Mouse (Mus musculus) c-Kit-positive CD71-positive TER-119-negative erythroid progenitor cells, embryonic 14.5 days (primary cell): Measurements from ENCODE around the gene Ntsr1.

ENCODE experiments used
- DNase-seq: peaks from one replicate; pipeline ENCODE4 v3.0.0-alpha.2; 2013; ENCODE audit warnings: low read depth

The Ntsr1 gene

GRCm38 (mm10) chr2:180499741-180500140 is at the start of gene Ntsr1:
TSS of gene Ntsr1 (plus strand) at chr2:180499976.
- no peak for DNase-seq

- DNase-seq: no peak
Observed at GRCm38 (mm10) chr2:180450529-180450928, 49.2 kb upstream of the Ntsr1 start.

GRCm38 (mm10) chr2:180455723-180456698 is 43.8 kb upstream of the Ntsr1 start, which contains the start of gene Slco4a1:
TSS of gene Slco4a1 (plus strand) at chr2:180456245.
- peak; percentile 66 for DNase-seq

GRCm38 (mm10) chr2:180456705-180457104 is 43.1 kb upstream of the Ntsr1 start:
- no peak for DNase-seq

- no peak for DNase-seq
Observed at GRCm38 (mm10) chr2:180457680-180458079, 42.1 kb upstream of the Ntsr1 start.

GRCm38 (mm10) chr2:180459437-180459836 is 40.3 kb upstream of the Ntsr1 start:
- DNase-seq: no peak

- DNase-seq: no peak
Observed at GRCm38 (mm10) chr2:180460801-180461200, 39.0 kb upstream of the Ntsr1 start.

- DNase-seq: no peak
Observed at GRCm38 (mm10) chr2:180462593-180462992, 37.2 kb upstream of the Ntsr1 start.

GRCm38 (mm10) chr2:180466505-180466904 is 33.3 kb upstream of the Ntsr1 start:
- DNase-seq: no peak

- DNase-seq: no peak
Observed at GRCm38 (mm10) chr2:180468871-180469270, 30.9 kb upstream of the Ntsr1 start.

GRCm38 (mm10) chr2:180469768-180470167 is 30.0 kb upstream of the Ntsr1 start:
- no peak for DNase-seq

- DNase-seq: no peak
Observed at GRCm38 (mm10) chr2:180472306-180473079, 27.3 kb upstream of the Ntsr1 start.

GRCm38 (mm10) chr2:180473080-180473440 is 26.7 kb upstream of the Ntsr1 start:
- peak; percentile 34 for DNase-seq

- DNase-seq: no peak
Observed at GRCm38 (mm10) chr2:180474864-180475263, 24.9 kb upstream of the Ntsr1 start.

- DNase-seq: no peak
Observed at GRCm38 (mm10) chr2:180482274-180482673, 17.5 kb upstream of the Ntsr1 start.

GRCm38 (mm10) chr2:180484882-180485281 is 14.9 kb upstream of the Ntsr1 start:
- DNase-seq: no peak

GRCm38 (mm10) chr2:180485306-180485705 is 14.5 kb upstream of the Ntsr1 start:
- DNase-seq: no peak

GRCm38 (mm10) chr2:180488210-180488751 is 11.5 kb upstream of the Ntsr1 start:
- DNase-seq: no peak

GRCm38 (mm10) chr2:180495906-180496305 is 3.9 kb upstream of the Ntsr1 start:
- no peak for DNase-seq

- no peak for DNase-seq
Observed at GRCm38 (mm10) chr2:180500726-180501125, 950 bp downstream of the Ntsr1 start.

- no peak for DNase-seq
Observed at GRCm38 (mm10) chr2:180501217-180501967, 1.6 kb downstream of the Ntsr1 start.

GRCm38 (mm10) chr2:180506281-180506680 is 6.5 kb downstream of the Ntsr1 start:
- no peak for DNase-seq
